12 mouse cellular contexts compared by ENCODE assay signal in genomic region chr15:95028862-95029486, GRCm38 (mm10).
"Had no signal": no experiment of that assay in that cellular context is flagged by ENCODE, and none has a peak within 500 bp of the region (broad histone marks: within the 10 kb centered on the region; RNA-seq: fewer than 3 reads in every experiment).

No protein-coding gene starts in this region.

- H3K9ac ChIP-seq: kidney, embryonic 15.5 days; limb, embryonic 13.5 days; liver, embryonic 14.5 days had no signal

- H3K27ac ChIP-seq: kidney, embryonic 15.5 days; limb, embryonic 13.5 days; liver, embryonic 14.5 days had no signal

- H3K4me1 ChIP-seq: kidney, embryonic 15.5 days; limb, embryonic 13.5 days had no signal

- H3K4me2 ChIP-seq: kidney, embryonic 15.5 days; limb, embryonic 13.5 days had no signal

- H3K27me3 ChIP-seq: kidney, embryonic 15.5 days; limb, embryonic 13.5 days had no signal

- DNase-seq: kidney, adult 18-20 months; kidney, postnatal 14 days; left cerebral cortex, postnatal 4 days; lung, adult 18-20 months; right cerebral cortex, postnatal 4 days; spleen, adult 18-20 months; thymus, adult 18-20 months; thymus, postnatal 14 days had no signal

- ATAC-seq: midbrain, embryonic 16.5 days had no signal

- H3K4me3 ChIP-seq: kidney, embryonic 15.5 days; limb, embryonic 13.5 days had no signal

- H3K36me3 ChIP-seq: kidney, embryonic 15.5 days; limb, embryonic 13.5 days had no signal

- H3K9me3 ChIP-seq: kidney, embryonic 15.5 days; limb, embryonic 13.5 days had no signal
